Mouse (Mus musculus): Measurements from ENCODE around the gene Hsd17b10.

DNA sequence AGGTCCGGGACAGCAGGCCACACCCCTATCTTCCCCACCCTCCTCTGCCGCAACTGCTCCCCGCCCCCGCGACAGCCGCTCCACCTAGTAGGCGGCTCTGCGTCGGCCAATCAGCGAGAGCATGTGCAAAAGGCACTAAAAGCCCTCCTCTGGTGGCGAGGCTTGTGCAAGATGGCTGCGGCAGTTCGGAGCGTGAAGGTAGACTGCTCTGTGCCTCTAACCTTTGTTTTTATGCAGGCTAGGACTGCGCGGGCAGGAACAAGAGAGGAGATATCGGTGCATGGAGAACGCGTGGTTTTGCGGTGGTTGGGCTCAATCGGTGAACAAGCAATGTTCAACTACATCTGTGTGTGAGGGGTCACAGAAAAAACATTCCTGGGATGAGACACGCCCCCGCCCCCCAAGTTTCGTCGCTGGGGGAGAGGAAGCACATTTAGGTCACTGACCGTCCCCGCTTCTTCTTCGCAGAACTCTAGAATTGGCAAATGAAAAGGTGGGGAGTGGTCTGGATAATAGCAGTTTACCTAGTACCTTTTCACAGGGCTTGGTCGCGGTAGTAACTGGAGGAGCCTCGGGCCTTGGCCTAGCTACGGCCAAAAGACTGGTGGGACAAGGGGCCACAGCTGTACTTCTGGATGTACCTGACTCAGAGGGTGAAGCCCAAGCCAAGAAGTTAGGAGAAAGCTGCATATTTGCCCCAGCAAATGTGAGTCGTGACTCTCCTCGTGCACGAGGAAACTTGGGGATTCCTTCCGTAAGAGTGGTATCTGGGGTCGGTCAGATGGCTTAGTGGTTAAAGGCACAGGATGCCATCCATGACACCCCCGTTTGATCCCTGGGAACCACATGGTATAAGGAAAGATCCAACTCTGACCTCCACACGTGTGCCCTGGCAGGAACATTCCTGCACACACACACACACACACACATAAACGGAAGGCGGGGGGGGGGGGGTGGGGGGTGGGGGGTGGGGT, at the start of gene Hsd17b10:
- TF ChIP-seq GATA1 (IDR thresholded peaks at IDR 0.05; ENCODE audit: borderline replicate concordance, low read length) (no peak), FLI1 (IDR thresholded peaks at IDR 0.05; ENCODE audit: low read length) (no peak)

Measured in megakaryocyte, embryonic 14.5 days (primary cell).